ENCODE assay signal across 24 mouse cellular contexts in genomic region chr10:4164681-4165080, GRCm38 (mm10).
DNase-seq lines count a peak whose midpoint lies in the region; ATAC-seq and TF ChIP-seq lines count a peak whose summit lies in the region.
"Had no signal": no experiment of that assay in that cellular context is flagged by ENCODE, and none has a peak within 500 bp of the region (broad histone marks: within the 10 kb centered on the region; RNA-seq: fewer than 3 reads in every experiment).

No protein-coding gene starts in this region.

- no peak for TF ChIP-seq CTCF in lung, postnatal 0 days (IDR thresholded peaks at IDR 0.05)
- no peak for TF ChIP-seq CTCF in hindbrain, postnatal 0 days (IDR thresholded peaks at IDR 0.05; ENCODE audit: low read depth)

- H3K4me3 ChIP-seq in lung, postnatal 0 days (ENCODE audit: low read depth, low read length): no peak overlapping the region
- no peak overlapping the region for H3K4me3 ChIP-seq in hindbrain, postnatal 0 days (ENCODE audit: low read length)
- H3K4me3 ChIP-seq: embryonic facial prominence, embryonic 13.5 days; embryonic facial prominence, embryonic 15.5 days; erythroblast, embryonic 14.5 days; forebrain, embryonic 10.5 days; forebrain, embryonic 12.5 days had no signal

- H3K4me1 ChIP-seq in lung, postnatal 0 days (ENCODE audit: insufficient read depth, low read depth, low read length): no peaks in the 10 kb centered on the region
- no peaks in the 10 kb centered on the region for H3K4me1 ChIP-seq in hindbrain, postnatal 0 days (ENCODE audit: insufficient read depth, low read length)

- no peak overlapping the region for H3K4me2 ChIP-seq in lung, postnatal 0 days (replicated peaks; ENCODE audit: low read depth, low read length)
- H3K4me2 ChIP-seq in hindbrain, postnatal 0 days (ENCODE audit: low read depth, low read length): no peak overlapping the region
- H3K4me2 ChIP-seq: embryonic facial prominence, embryonic 13.5 days; embryonic facial prominence, embryonic 15.5 days; forebrain, embryonic 12.5 days had no signal

- 53% methylated on average over 9 of the region's 9 CpGs for WGBS in lung, postnatal 0 days
- WGBS in hindbrain, postnatal 0 days: 81% methylated on average over 9 of the region's 9 CpGs

- no peaks in the 10 kb centered on the region for H3K36me3 ChIP-seq in lung, postnatal 0 days (ENCODE audit: insufficient read depth, low read length)
- H3K36me3 ChIP-seq in hindbrain, postnatal 0 days (ENCODE audit: insufficient read depth, low read length): no peaks in the 10 kb centered on the region
- H3K36me3 ChIP-seq: embryonic facial prominence, embryonic 13.5 days; embryonic facial prominence, embryonic 15.5 days; forebrain, embryonic 10.5 days; forebrain, embryonic 12.5 days had no signal

- no peak overlapping the region for H3K9ac ChIP-seq in lung, postnatal 0 days (replicated peaks; ENCODE audit: low read depth)
- no peak overlapping the region for H3K9ac ChIP-seq in hindbrain, postnatal 0 days (replicated peaks; ENCODE audit: low read length)
- H3K9ac ChIP-seq: embryonic facial prominence, embryonic 13.5 days; embryonic facial prominence, embryonic 15.5 days; forebrain, embryonic 12.5 days had no signal

- 0 out of 2 replicates have a peak, but pooled peaks cover 4% of the 10 kb centered on the region for H3K9me3 ChIP-seq in lung, postnatal 0 days (ENCODE audit: low read length)
- H3K9me3 ChIP-seq in hindbrain, postnatal 0 days (ENCODE audit: low read length): no peaks in the 10 kb centered on the region
- H3K9me3 ChIP-seq: embryonic facial prominence, embryonic 13.5 days; embryonic facial prominence, embryonic 15.5 days; forebrain, embryonic 10.5 days; forebrain, embryonic 12.5 days had no signal

- no peak overlapping the region for H3K27ac ChIP-seq in lung, postnatal 0 days (ENCODE audit: low read length)
- H3K27ac ChIP-seq in hindbrain, postnatal 0 days: no peak overlapping the region
- H3K27ac ChIP-seq: embryonic facial prominence, embryonic 13.5 days; embryonic facial prominence, embryonic 15.5 days; forebrain, embryonic 10.5 days; forebrain, embryonic 12.5 days had no signal

- peak; percentile 95 for DNase-seq in heart, adult 11 months
- DNase-seq in heart, postnatal 4 days: no peak
- peak; percentile 36 to 45 for DNase-seq in lung, adult 18-20 months
- DNase-seq in lung, postnatal 4 days: no peak
- DNase-seq in lung, postnatal 0 days (ENCODE audit: low spot score): no peak
- no peak for DNase-seq in lung, postnatal 14 days
- peak; percentile 69 for DNase-seq in lung, postnatal 36 days
- no peak for DNase-seq in hindbrain, postnatal 0 days (ENCODE audit: low spot score)
- DNase-seq: adrenal gland, adult 8-10 months; adrenal gland, postnatal 25 days; cerebellum, adult 11 months; cerebellum, adult 18-20 months; cerebellum, adult 8-10 months; cerebellum, adult 9-11 months; cerebellum, postnatal 14 days; cerebellum, postnatal 36 days; embryo, embryonic 11 days had no signal

- peak; percentile 49; the same call in 1 of the 2 replicates for TF ChIP-seq EP300 in lung, postnatal 0 days (IDR thresholded peaks at IDR 0.05)

- no peak for ATAC-seq in lung, postnatal 0 days
- no peak for ATAC-seq in hindbrain, postnatal 0 days
- ATAC-seq: forebrain, embryonic 14.5 days; forebrain, embryonic 16.5 days had no signal

- no peaks in the 10 kb centered on the region for H3K27me3 ChIP-seq in lung, postnatal 0 days (replicated peaks; ENCODE audit: insufficient read depth, low read length)
- no peaks in the 10 kb centered on the region for H3K27me3 ChIP-seq in hindbrain, postnatal 0 days (ENCODE audit: insufficient read depth, low read length)
- H3K27me3 ChIP-seq: embryonic facial prominence, embryonic 13.5 days; embryonic facial prominence, embryonic 15.5 days; forebrain, embryonic 12.5 days had no signal

Comparison
In these comparisons a context has a peak if more than half of its experiments do, and no peak if none do; other contexts are left out.
1. DNase-seq: peak in heart, adult 11 months (single experiment), lung, adult 18-20 months (2 of 2) and lung, postnatal 36 days (single experiment); none in heart, postnatal 4 days (single experiment), lung, postnatal 4 days (0 of 2), lung, postnatal 0 days (single experiment), lung, postnatal 14 days (single experiment) and hindbrain, postnatal 0 days (single experiment).